Mouse (Mus musculus) lung, adult 2 months (tissue): ENCODE results near the gene Pms1.

Experiments
- CTCF ChIP-seq: fragments of 200-500 bp; IDR thresholded peaks from 2 replicates; pipeline ENCODE4 v1.5.1; 2011; ENCODE audit warnings: mild to moderate bottlenecking, low read length, control low read depth; ENCODE audit not compliant: insufficient read depth
- POLR2A ChIP-seq: fragments of 200-500 bp; IDR thresholded peaks from 2 replicates; pipeline ENCODE4 v1.6.1; 2011; ENCODE audit warnings: low read depth, mild to moderate bottlenecking, control low read depth, low read length, borderline replicate concordance; ENCODE audit errors: extremely low read depth

- TF ChIP-seq POLR2A (no peak), CTCF (no peak)
Observed at GRCm38 (mm10) chr1:53210136-53210535, 86.7 kb downstream of the Pms1 start.
